Mouse (Mus musculus): ENCODE data around the gene Arhgap9. TPM values are rescaled to one million over a fixed set of nuclear protein-coding genes. Genes with fewer than 3 reads are reported as not detected.

Gene Arhgap9
- total and polyA plus RNA-seq, 2 experiments from 2014 or later: 0.52 to 0.81 TPM

DNA sequence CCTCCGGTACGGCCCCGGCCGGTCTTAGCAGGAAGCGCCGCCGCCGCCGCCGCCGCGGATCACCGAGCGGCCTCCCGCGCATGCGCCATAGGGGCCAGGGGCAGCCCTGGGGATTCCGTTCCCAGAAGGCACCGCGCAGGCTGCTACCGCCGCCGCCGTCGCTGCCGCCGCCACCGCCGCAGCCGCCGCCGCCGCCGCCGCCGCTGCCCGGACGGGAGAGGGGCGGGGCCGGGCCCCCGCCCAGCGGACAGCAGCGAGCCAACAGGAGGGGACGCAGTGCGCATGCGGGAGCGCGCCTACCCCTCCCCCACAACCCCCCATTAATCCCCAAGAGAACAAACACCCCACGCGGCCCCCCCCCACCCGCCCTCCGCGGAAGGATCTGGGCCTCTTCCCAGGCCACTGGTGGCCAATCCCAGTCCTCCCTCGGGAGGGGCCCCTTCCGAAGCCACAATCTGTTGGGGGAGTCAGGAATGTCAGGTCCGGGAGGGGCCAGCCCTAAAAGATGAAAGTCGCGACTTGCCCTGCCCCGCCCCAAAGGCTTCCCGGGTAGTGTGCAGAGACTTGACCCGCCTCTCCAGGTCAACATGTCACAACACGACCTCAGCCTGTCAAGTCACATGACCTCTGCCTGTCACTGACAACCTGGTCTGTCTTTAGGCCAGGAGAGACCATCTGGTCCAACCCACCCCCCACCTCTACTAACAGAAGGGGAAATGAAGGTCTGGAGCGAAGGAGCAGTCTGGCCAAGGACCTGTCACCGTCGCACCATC is 32.8 kb upstream of the Arhgap9 start, which contains the start of gene Mbd6:
Gene Mbd6 (minus strand): TSS at position 219 of the 773 bp plus-strand sequence.
- peak; percentile 30 for ATAC-seq
- under 1% methylated on average over 21 of the region's 65 CpGs for WGBS

GRCm38 (mm10) chr10:127289573-127290191 is 32.1 kb upstream of the Arhgap9 start:
- Histone ChIP-seq H3K9ac (peak overlapping the region; percentile 75), H3K27me3 (ENCODE audit: insufficient read depth, low read length) (no peaks in the 10 kb centered on the region), H3K36me3 (ENCODE audit: insufficient read depth) (peaks cover 29% of the 10 kb centered on the region), H3K4me1 (ENCODE audit: insufficient read depth) (peaks cover 20% of the 10 kb centered on the region), H3K9me3 (ENCODE audit: low read length) (no peaks in the 10 kb centered on the region), H3K27ac (ENCODE audit: low read depth, low read length) (peak overlapping the region; percentile 94), H3K4me3 (ENCODE audit: low read depth, low read length) (peak overlapping the region; percentile 67), H3K4me2 (ENCODE audit: low read depth) (peak overlapping the region; percentile 79)
- under 1% methylated on average over 15 of the region's 15 CpGs for WGBS
- DNase-seq: peak; percentile 65
- TF ChIP-seq CTCF (IDR thresholded peaks at IDR 0.05; ENCODE audit: low read depth): no peak
- ATAC-seq: peak; percentile 50; the same call in 1 of the 2 replicates

More for the DNA sequence above, 32.8 kb upstream of the Arhgap9 start, which contains the start of gene Mbd6:
- no peaks in the 10 kb centered on the region for H3K27me3 ChIP-seq (ENCODE audit: insufficient read depth, low read length)
- no peaks in the 10 kb centered on the region for H3K9me3 ChIP-seq (ENCODE audit: low read length)
- H3K4me1 ChIP-seq (ENCODE audit: insufficient read depth): peaks cover 20% of the 10 kb centered on the region
- H3K4me3 ChIP-seq (ENCODE audit: low read depth, low read length): peak within 1 kb of the TSS; percentile 67
- peaks cover 30% of the 10 kb centered on the region for H3K36me3 ChIP-seq (ENCODE audit: insufficient read depth)
- H3K27ac ChIP-seq (ENCODE audit: low read depth, low read length): peak within 1 kb of the TSS; percentile 94
- DNase-seq: peak; percentile 91
- peak within 1 kb of the TSS; percentile 79 for H3K4me2 ChIP-seq (ENCODE audit: low read depth)
- no peak for TF ChIP-seq CTCF (IDR thresholded peaks at IDR 0.05; ENCODE audit: low read depth)
- peak within 1 kb of the TSS; percentile 75 for H3K9ac ChIP-seq

DNA sequence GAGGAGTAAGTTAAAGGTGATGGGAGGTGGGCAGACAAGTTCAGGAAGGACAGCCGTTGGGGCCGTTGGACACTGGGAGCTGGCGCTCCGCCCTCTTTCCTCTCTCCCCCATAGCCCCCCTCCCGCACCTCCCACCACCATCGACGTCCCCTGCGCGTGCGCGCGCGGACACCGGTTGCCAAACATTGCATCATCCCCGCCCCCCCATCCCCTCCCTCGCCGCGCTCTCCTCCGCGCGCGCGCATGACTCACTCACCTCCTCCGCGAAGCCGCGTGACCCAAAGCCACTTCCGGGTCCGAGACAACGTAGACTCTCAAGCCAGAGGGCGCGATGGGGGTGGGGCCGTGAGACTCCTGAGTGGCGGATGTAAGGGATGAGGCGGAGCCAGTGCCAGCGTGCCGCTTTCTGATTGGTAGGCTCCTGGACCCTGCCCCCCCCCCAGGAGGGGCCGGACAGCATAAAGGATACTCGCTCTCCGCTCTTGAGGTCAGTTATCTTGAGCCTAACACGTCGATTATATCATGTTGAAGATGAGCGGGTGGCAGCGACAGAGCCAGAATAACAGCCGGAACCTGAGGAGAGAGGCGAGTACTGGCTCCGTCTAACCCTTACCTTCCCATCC is 31.3 kb upstream of the Arhgap9 start:
- no peaks in the 10 kb centered on the region for H3K9me3 ChIP-seq (ENCODE audit: low read length)
- no peaks in the 10 kb centered on the region for H3K27me3 ChIP-seq (ENCODE audit: insufficient read depth, low read length)
- peak; percentile 89 for ATAC-seq
- peak overlapping the region; percentile 65 for H3K9ac ChIP-seq
- H3K36me3 ChIP-seq (ENCODE audit: insufficient read depth): peaks cover 29% of the 10 kb centered on the region
- H3K4me2 ChIP-seq (ENCODE audit: low read depth): peak overlapping the region; percentile 79
- H3K4me3 ChIP-seq (ENCODE audit: low read depth, low read length): peak overlapping the region; percentile 67
- DNase-seq: peak; percentile 98
- TF ChIP-seq CTCF (IDR thresholded peaks at IDR 0.05; ENCODE audit: low read depth): no peak; the same call in 1 of the 2 replicates
- H3K27ac ChIP-seq (ENCODE audit: low read depth, low read length): peak overlapping the region; percentile 94
- WGBS: 2% methylated on average over 38 of the region's 47 CpGs
- H3K4me1 ChIP-seq (ENCODE audit: insufficient read depth): peaks cover 20% of the 10 kb centered on the region

- H3K4me1 ChIP-seq (ENCODE audit: insufficient read depth): peaks cover 20% of the 10 kb centered on the region
- DNase-seq (no peak), ATAC-seq (peak; percentile 32)
- H3K9ac ChIP-seq: peak overlapping the region; percentile 65
- H3K36me3 ChIP-seq (ENCODE audit: insufficient read depth): peaks cover 29% of the 10 kb centered on the region
- no peak for TF ChIP-seq CTCF (IDR thresholded peaks at IDR 0.05; ENCODE audit: low read depth)
- WGBS: 4% methylated on average over 19 of the region's 19 CpGs
- no peaks in the 10 kb centered on the region for H3K9me3 ChIP-seq (ENCODE audit: low read length)
- H3K27ac ChIP-seq (ENCODE audit: low read depth, low read length): peak overlapping the region; percentile 94
- peak overlapping the region; percentile 79 for H3K4me2 ChIP-seq (ENCODE audit: low read depth)
- H3K4me3 ChIP-seq (ENCODE audit: low read depth, low read length): peak overlapping the region; percentile 67
- no peaks in the 10 kb centered on the region for H3K27me3 ChIP-seq (ENCODE audit: insufficient read depth, low read length)
Observed at GRCm38 (mm10) chr10:127290930-127291880, 30.6 kb upstream of the Arhgap9 start.

DNA sequence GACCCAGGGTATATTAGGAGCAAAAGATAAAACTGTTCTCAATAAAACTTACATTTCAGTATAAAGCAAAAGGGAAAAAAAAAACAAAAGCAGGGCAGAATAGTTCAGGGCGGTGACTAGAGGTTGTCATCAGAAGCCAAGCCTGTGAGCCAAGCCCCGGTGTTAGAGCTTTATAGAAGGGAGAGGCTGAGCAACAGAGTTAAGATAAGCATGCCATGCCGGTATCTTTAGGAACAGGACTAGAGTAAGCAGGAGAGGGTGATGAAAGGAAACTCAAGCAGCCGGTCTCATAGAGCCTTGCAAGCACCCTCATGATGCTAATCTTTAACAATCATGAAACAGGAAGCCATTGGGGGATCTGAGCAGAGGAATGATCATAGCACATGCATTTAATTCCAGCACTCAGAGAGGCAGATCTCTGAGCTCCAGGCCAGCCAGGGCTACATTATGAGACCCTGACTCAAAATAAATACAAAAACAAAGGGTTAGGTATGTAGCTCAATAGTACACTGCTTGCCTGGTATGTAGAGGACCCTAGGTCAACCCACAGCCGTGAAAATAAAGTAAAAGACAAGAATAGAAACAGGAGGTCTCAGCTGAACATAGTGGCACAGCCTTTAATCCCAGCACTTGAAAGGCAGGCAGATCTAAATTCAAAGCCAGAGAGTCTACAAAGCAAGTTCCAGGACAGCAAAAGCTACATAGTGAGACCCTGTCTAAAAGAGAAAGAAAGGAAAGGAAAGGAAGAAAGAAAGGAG is 29.7 kb upstream of the Arhgap9 start:
- TF ChIP-seq CTCF (IDR thresholded peaks at IDR 0.05; ENCODE audit: low read depth): no peak
- Histone ChIP-seq H3K4me2 (ENCODE audit: low read depth) (peak overlapping the region; percentile 79), H3K9me3 (ENCODE audit: low read length) (no peaks in the 10 kb centered on the region), H3K36me3 (ENCODE audit: insufficient read depth) (peaks cover 34% of the 10 kb centered on the region), H3K27me3 (ENCODE audit: insufficient read depth, low read length) (no peaks in the 10 kb centered on the region), H3K9ac (peak overlapping the region; percentile 65), H3K27ac (ENCODE audit: low read depth, low read length) (peak overlapping the region; percentile 94; the same call in 1 of the 2 replicates), H3K4me3 (ENCODE audit: low read depth, low read length) (peak overlapping the region; percentile 67), H3K4me1 (ENCODE audit: insufficient read depth) (peaks cover 15% of the 10 kb centered on the region)
- ATAC-seq (no peak), DNase-seq (no peak)
- WGBS: 42% methylated on average over 5 of the region's 5 CpGs

Measured in forebrain, postnatal 0 days (tissue).